Mouse (Mus musculus): ENCODE measurements at regions not wholly inside any gene's neighbourhood (a gene's known extent, or its start where the extent isn't known, plus 50 kb on each side); places are given as distances from the start of the nearest gene placed in this dataset.

GRCm38 (mm10) chr9:41592900-41593690 is 431.6 kb upstream of the Ubash3b start:
- TF ChIP-seq CTCF (IDR thresholded peaks at IDR 0.05) = no peak
- H3K27ac ChIP-seq = no peak overlapping the region
- no peak for DNase-seq (ENCODE audit: extremely low spot score in 1 of 2, low spot score in 2 of 2)
- no peak overlapping the region for H3K4me3 ChIP-seq
- intact Hi-C loops (cut with DNase I) = no loop called here

GRCm38 (mm10) chr9:41592101-41592500 is 430.6 kb upstream of the Ubash3b start:
- Histone ChIP-seq H3K4me3 (no peak overlapping the region), H3K27ac (no peak overlapping the region)
- no peak for DNase-seq (ENCODE audit: extremely low spot score in 1 of 2, low spot score in 2 of 2)
- intact Hi-C loops (cut with DNase I) = no loop called here
- TF ChIP-seq CTCF (IDR thresholded peaks at IDR 0.05) = no peak

GRCm38 (mm10) chr9:41590164-41590563 is 428.7 kb upstream of the Ubash3b start:
- TF ChIP-seq CTCF (IDR thresholded peaks at IDR 0.05) = no peak
- H3K4me3 ChIP-seq = no peak overlapping the region
- DNase-seq (ENCODE audit: extremely low spot score in 1 of 2, low spot score in 2 of 2) = peak in 1 of 2 experiments; percentile 43
- H3K27ac ChIP-seq = peak overlapping the region; percentile 37
- intact Hi-C loops (cut with DNase I) = no loop called here

- intact Hi-C loops (cut with DNase I) = no loop called here
- no peak for TF ChIP-seq CTCF (IDR thresholded peaks at IDR 0.05)
- DNase-seq (ENCODE audit: extremely low spot score in 1 of 2, low spot score in 2 of 2) = no peak
- Histone ChIP-seq H3K27ac (peak overlapping the region; percentile 2; the same call in 1 of the 2 replicates), H3K4me3 (no peak overlapping the region)
Observed at GRCm38 (mm10) chr9:41588466-41589425, 427.2 kb upstream of the Ubash3b start.

- Histone ChIP-seq H3K4me3 (no peak overlapping the region), H3K27ac (peak overlapping the region; percentile 42; the same call in 1 of the 2 replicates)
- DNase-seq (ENCODE audit: extremely low spot score in 1 of 2, low spot score in 2 of 2) = peak in 1 of 2 experiments; percentile 6
- intact Hi-C loops (cut with DNase I) = no loop called here
- peak; percentile 4 for TF ChIP-seq CTCF (IDR thresholded peaks at IDR 0.05)
Observed at GRCm38 (mm10) chr9:41587762-41588161, 426.3 kb upstream of the Ubash3b start.

- peak overlapping the region; percentile 1; the same call in 1 of the 2 replicates for H3K4me3 ChIP-seq
- intact Hi-C loops (cut with DNase I) = no loop called here
- no peak for DNase-seq (ENCODE audit: extremely low spot score in 1 of 2, low spot score in 2 of 2)
- TF ChIP-seq CTCF (IDR thresholded peaks at IDR 0.05) = no peak
- H3K27ac ChIP-seq = peak overlapping the region; percentile 95
Observed at GRCm38 (mm10) chr9:41586966-41587570, 425.6 kb upstream of the Ubash3b start.

GRCm38 (mm10) chr9:41586291-41586690 is 424.8 kb upstream of the Ubash3b start:
- no peak for DNase-seq (ENCODE audit: extremely low spot score in 1 of 2, low spot score in 2 of 2)
- intact Hi-C loops (cut with DNase I) = no loop called here
- TF ChIP-seq CTCF (IDR thresholded peaks at IDR 0.05) = no peak
- peak overlapping the region; percentile 95 for H3K27ac ChIP-seq
- H3K4me3 ChIP-seq = peak overlapping the region; percentile 74

GRCm38 (mm10) chr9:41585771-41586170 is 424.3 kb upstream of the Ubash3b start:
- no peak for DNase-seq (ENCODE audit: extremely low spot score in 1 of 2, low spot score in 2 of 2)
- intact Hi-C loops (cut with DNase I) = loop anchor here (1.0 kb wide), 1 partner anchor 209 kb away; no protein-coding TSS in a partner anchor
- TF ChIP-seq CTCF (IDR thresholded peaks at IDR 0.05) = no peak
- Histone ChIP-seq H3K27ac (peak overlapping the region; percentile 95), H3K4me3 (peak overlapping the region; percentile 74)

- no peak for TF ChIP-seq CTCF (IDR thresholded peaks at IDR 0.05)
- DNase-seq (ENCODE audit: extremely low spot score in 1 of 2, low spot score in 2 of 2) = no peak
- intact Hi-C loops (cut with DNase I) = loop anchor here (1.0 kb wide), 1 partner anchor 209 kb away; no protein-coding TSS in a partner anchor
- peak overlapping the region; percentile 95 for H3K27ac ChIP-seq
- peak overlapping the region; percentile 74 for H3K4me3 ChIP-seq
Observed at GRCm38 (mm10) chr9:41585012-41585411, 423.5 kb upstream of the Ubash3b start.

GRCm38 (mm10) chr9:41583711-41584329 is 422.3 kb upstream of the Ubash3b start:
- intact Hi-C loops (cut with DNase I) = loop anchor here (1.0 kb wide), 1 partner anchor 367 kb away; no protein-coding TSS in a partner anchor
- TF ChIP-seq CTCF (IDR thresholded peaks at IDR 0.05) = no peak
- DNase-seq (ENCODE audit: extremely low spot score in 1 of 2, low spot score in 2 of 2) = no peak
- Histone ChIP-seq H3K27ac (peak overlapping the region; percentile 95), H3K4me3 (peak overlapping the region; percentile 74)

- H3K4me3 ChIP-seq = peak overlapping the region; percentile 74
- H3K27ac ChIP-seq = peak overlapping the region; percentile 95
- DNase-seq (ENCODE audit: extremely low spot score in 1 of 2, low spot score in 2 of 2) = no peak
- intact Hi-C loops (cut with DNase I) = loop anchor here (1.0 kb wide), 1 partner anchor 368 kb away; no protein-coding TSS in a partner anchor
- TF ChIP-seq CTCF (IDR thresholded peaks at IDR 0.05) = no peak
Observed at GRCm38 (mm10) chr9:41583276-41583675, 421.8 kb upstream of the Ubash3b start.

Data from left cerebral cortex, adult 2 months (tissue).